Mouse (Mus musculus) midbrain, embryonic 11.5 days (tissue): ENCODE measurements around the gene Apoc3. TPM values are rescaled to one million over a fixed set of nuclear protein-coding genes. Genes with fewer than 3 reads are reported as not detected.
A peak's percentile ranks its signal among the peaks of the same experiment; 100 is the strongest.

Source experiments
- ATAC-seq: fragments of 200-750 bp; cut with Nextera tagmentation; 2 replicates; pipeline ENCODE4 v1.8.0; 2017; ENCODE audit warnings: moderate TSS enrichment, moderate library complexity; ENCODE audit not compliant: low FRiP score
- DNase-seq: peaks from one replicate; pipeline ENCODE4 v3.0.0; 2015; ENCODE audit warnings: low spot score; ENCODE audit errors: missing footprints
- H3K27ac ChIP-seq: fragments of 300-500 bp; sonication (generic); 2 replicates; pipeline ENCODE4 v1.5.1; 2014; ENCODE audit warnings: low read depth, low read length
- H3K27me3 ChIP-seq: fragments of 300-500 bp; sonication (generic); 2 replicates; pipeline ENCODE4 v1.6.1; 2014; ENCODE audit warnings: mild to moderate bottlenecking, low read length, moderate library complexity, mixed read lengths; ENCODE audit not compliant: control insufficient read depth, insufficient read depth
- H3K36me3 ChIP-seq: fragments of 300-500 bp; sonication (generic); 2 replicates; pipeline ENCODE4 v1.6.1; 2014; ENCODE audit warnings: mild to moderate bottlenecking, low read length, moderate library complexity, mixed read lengths; ENCODE audit not compliant: control insufficient read depth, insufficient read depth
- H3K4me1 ChIP-seq: fragments of 300-500 bp; sonication (generic); 2 replicates; pipeline ENCODE4 v1.6.1; 2014; ENCODE audit warnings: low read length; ENCODE audit not compliant: control insufficient read depth, insufficient read depth
- H3K4me2 ChIP-seq: fragments of 300-500 bp; sonication (generic); 2 replicates; pipeline ENCODE4 v1.6.1; 2014; ENCODE audit warnings: mild to moderate bottlenecking, moderate library complexity
- H3K4me3 ChIP-seq: fragments of 300-500 bp; sonication (generic); 2 replicates; pipeline ENCODE4 v1.5.1; 2014; ENCODE audit warnings: low read depth, low read length
- H3K9ac ChIP-seq: fragments of 300-500 bp; sonication (generic); 2 replicates; pipeline ENCODE4 v1.6.1; 2014; ENCODE audit warnings: low read length
- H3K9me3 ChIP-seq: fragments of 300-500 bp; sonication (generic); 2 replicates; pipeline ENCODE4 v1.6.1; 2016; ENCODE audit warnings: low read length; ENCODE audit not compliant: control insufficient read depth
- whole genome bisulfite sequencing: fragments of 180-500 bp; shearing (Covaris S2); extraction: QIAGEN DNeasy Blood & Tissue Kit; methylation state at CpG from one replicate; pipeline ENCODE4 v1.1.7; 2014; 5-methylcytosine and 5-hydroxymethylcytosine counted together
- polyA plus RNA-seq: library from polyadenylated mRNA; unstranded; fragments of >200 nt; fragmentation: Nextera tagmentation; extraction: Ambion mirVana; gene quantifications from 2 replicates; pipeline ENCODE4 v1.2.1, GENCODE M21; 2014

Apoc3 gene
- polyA plus RNA-seq, 1 experiment from 2014 or later, result not detected

DNA sequence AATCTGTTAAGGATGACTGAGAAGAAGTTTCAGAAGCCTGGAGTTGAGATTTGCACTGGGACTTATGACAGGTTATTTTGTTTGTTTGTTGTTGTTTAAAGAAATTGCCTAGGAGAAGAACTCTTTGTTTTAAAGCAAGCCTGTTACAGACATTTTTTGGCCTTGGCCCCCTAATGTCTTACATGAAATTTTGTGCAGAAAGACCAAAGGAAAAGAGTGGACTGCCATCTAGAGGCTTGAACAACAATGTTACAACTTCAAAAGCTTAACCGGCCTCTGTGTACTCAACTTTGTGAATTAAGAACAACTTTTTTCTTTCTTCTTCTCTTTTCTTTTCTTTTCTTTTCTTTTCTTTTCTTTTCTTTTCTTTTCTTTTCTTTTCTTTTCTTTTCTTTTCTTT lies 43.8 kb downstream of the Apoc3 start:
- 45% methylated on average over 1 of the region's 1 CpGs for WGBS

DNA sequence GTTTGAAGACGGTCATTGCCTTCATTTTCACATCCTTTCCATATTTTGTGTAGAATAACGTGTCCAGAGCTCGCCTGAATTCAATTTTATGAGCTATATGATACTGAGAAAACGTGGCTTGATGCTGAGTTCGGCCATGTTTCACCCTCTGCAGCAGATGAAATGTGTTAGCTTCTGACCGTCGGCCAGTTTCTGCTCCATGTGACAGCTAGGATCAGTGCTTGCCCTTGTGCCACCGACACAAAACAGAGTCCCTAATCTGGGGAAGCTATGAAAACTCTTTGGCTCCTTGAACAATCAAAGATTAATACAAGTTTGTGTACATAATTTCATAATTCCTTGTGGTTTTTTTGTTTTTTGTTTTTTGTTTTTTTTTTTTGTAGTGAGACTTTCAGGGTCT lies 44.2 kb downstream of the Apoc3 start:
- H3K4me3 ChIP-seq, result no peak overlapping the region
- no peaks in the 10 kb centered on the region for H3K9me3 ChIP-seq
- H3K27ac ChIP-seq, result no peak overlapping the region
- H3K4me1 ChIP-seq, result no peaks in the 10 kb centered on the region
- H3K4me2 ChIP-seq, result no peak overlapping the region
- ATAC-seq (no peak), DNase-seq (peak; percentile 68)
- WGBS, result 78% methylated on average over 8 of the region's 8 CpGs
- no peaks in the 10 kb centered on the region for H3K36me3 ChIP-seq
- H3K9ac ChIP-seq, result no peak overlapping the region
- no peaks in the 10 kb centered on the region for H3K27me3 ChIP-seq

More for the DNA sequence above, 43.8 kb downstream of the Apoc3 start:
- Histone ChIP-seq H3K9ac (no peak overlapping the region), H3K36me3 (no peaks in the 10 kb centered on the region), H3K4me2 (no peak overlapping the region), H3K4me1 (no peaks in the 10 kb centered on the region), H3K27me3 (no peaks in the 10 kb centered on the region), H3K9me3 (no peaks in the 10 kb centered on the region), H3K4me3 (no peak overlapping the region), H3K27ac (no peak overlapping the region)
- ATAC-seq, result no peak
- DNase-seq, result peak; percentile 87

DNA sequence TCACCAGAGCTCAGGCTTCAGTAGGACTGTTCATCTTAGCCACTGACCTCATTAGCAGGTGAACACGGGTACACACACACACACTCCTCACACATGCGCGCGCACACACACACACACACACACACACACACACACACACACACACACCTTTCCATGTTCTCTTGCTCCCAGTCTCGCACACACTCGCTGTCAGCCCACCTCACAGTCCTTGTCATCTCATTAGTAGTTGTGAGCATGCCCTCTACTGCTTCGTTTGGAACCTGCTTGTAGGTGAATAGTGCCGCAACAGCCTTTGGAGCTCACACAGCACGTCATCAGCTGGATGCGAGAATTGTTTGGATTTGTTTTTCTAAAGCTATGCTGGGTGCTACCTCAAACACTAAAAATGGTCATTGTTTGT lies 46.1 kb downstream of the Apoc3 start:
- Histone ChIP-seq H3K4me3 (no peak overlapping the region), H3K27me3 (no peaks in the 10 kb centered on the region), H3K9me3 (no peaks in the 10 kb centered on the region), H3K4me1 (no peaks in the 10 kb centered on the region), H3K4me2 (no peak overlapping the region), H3K9ac (no peak overlapping the region), H3K27ac (no peak overlapping the region), H3K36me3 (no peaks in the 10 kb centered on the region)
- DNase-seq (peak; percentile 45), ATAC-seq (no peak)
- WGBS, result 84% methylated on average over 10 of the region's 10 CpGs

DNA sequence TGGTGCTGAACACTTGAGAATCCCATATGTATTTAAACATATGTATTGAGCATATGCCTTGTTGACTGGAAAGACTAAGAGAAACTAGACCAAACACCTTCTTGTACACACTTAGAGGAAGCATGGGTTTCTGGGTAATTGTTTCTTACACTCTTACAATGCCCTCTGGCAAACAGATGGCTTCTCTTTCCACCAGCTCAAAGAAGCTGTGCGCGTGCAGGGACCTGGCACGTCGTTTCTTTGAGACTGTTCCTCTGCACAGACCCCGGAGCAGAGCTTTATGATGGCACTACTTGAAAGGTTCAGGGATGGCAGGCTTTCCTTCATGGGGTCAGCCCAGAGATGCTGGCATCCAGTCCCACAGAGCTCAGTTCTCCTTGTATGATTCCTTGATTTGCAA lies 46.5 kb downstream of the Apoc3 start:
- H3K9me3 ChIP-seq, result no peaks in the 10 kb centered on the region
- DNase-seq, result no peak
- no peak overlapping the region for H3K9ac ChIP-seq
- no peaks in the 10 kb centered on the region for H3K36me3 ChIP-seq
- 94% methylated on average over 5 of the region's 5 CpGs for WGBS
- H3K27me3 ChIP-seq, result no peaks in the 10 kb centered on the region
- ATAC-seq, result no peak
- no peak overlapping the region for H3K4me3 ChIP-seq
- no peak overlapping the region for H3K27ac ChIP-seq
- H3K4me1 ChIP-seq, result no peaks in the 10 kb centered on the region
- no peak overlapping the region for H3K4me2 ChIP-seq

DNA sequence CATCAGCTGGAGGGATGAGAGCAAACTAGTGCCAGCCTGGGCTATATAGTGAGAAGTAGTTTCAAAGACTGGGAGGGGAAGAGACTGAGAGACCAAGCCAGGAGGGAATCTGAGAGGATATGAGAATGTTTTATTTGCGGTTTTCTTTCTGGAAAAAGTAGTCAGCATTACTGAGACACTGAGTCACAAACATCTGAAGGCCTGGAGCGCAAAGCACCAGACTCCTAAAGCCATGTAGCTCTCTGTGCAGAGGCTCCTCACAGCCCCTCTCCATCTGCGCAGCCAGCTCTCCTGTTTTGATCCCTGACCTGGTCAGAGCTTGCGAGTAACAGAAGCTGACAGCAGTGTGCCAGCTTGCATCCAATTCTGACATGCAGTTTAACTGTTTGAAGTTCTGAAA lies 47.1 kb downstream of the Apoc3 start:
- H3K4me2 ChIP-seq, result no peak overlapping the region
- 90% methylated on average over 4 of the region's 4 CpGs for WGBS
- no peaks in the 10 kb centered on the region for H3K4me1 ChIP-seq

DNA sequence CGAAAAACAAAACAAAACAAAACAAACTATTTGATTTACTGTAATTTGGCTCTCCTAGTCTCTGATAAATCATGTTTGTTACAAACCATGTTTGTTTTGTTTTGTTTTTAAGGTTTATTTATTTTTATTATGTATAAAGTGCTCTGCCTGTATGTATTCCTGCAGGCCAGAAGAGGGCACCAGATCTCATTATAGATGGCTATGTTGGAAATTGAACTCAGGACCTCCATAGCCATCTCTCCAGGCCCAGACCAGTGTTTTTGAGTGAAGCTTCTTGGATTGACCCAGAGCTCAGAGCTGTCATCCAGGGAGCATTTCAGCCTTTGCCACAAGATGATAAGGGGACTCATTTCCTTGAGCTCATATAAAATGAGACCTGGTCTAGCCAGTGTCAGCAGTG lies 49.0 kb downstream of the Apoc3 start:
- H3K9me3 ChIP-seq, result no peaks in the 10 kb centered on the region
- H3K27ac ChIP-seq, result no peak overlapping the region
- WGBS, result 72% methylated on average over 1 of the region's 1 CpGs
- ATAC-seq (no peak), DNase-seq (peak; percentile 82)
- H3K27me3 ChIP-seq, result no peaks in the 10 kb centered on the region
- no peaks in the 10 kb centered on the region for H3K36me3 ChIP-seq
- H3K4me3 ChIP-seq, result no peak overlapping the region
- no peak overlapping the region for H3K9ac ChIP-seq
- H3K4me1 ChIP-seq, result no peaks in the 10 kb centered on the region
- H3K4me2 ChIP-seq, result no peak overlapping the region

More for the DNA sequence above, 47.1 kb downstream of the Apoc3 start:
- no peaks in the 10 kb centered on the region for H3K9me3 ChIP-seq
- H3K9ac ChIP-seq, result no peak overlapping the region
- no peaks in the 10 kb centered on the region for H3K36me3 ChIP-seq
- no peaks in the 10 kb centered on the region for H3K27me3 ChIP-seq
- DNase-seq, result peak; percentile 56
- H3K27ac ChIP-seq, result no peak overlapping the region
- no peak for ATAC-seq
- H3K4me3 ChIP-seq, result no peak overlapping the region

DNA sequence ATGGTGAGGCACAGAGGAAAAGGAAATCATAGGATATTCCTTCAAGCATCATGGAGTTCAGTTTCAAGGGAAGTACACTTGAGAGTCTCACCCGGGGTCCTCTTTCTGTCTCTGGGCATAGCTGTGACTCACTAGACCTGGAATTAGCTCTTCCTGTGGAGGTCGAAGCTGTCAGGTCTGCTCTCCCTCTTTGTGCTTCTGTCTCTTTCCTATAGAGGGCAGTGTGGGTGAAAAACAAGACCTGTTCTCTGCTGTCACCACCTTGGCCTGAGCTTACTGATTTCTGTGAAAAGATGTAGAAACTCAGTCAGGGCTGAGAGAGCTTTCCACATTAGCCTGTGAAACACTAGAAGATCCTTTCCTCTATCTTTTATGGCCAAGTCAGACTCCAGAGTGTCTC lies 50.2 kb downstream of the Apoc3 start:
- H3K9me3 ChIP-seq, result no peaks in the 10 kb centered on the region
- DNase-seq, result peak; percentile 89
- 55% methylated on average over 2 of the region's 2 CpGs for WGBS
- no peaks in the 10 kb centered on the region for H3K36me3 ChIP-seq
- no peak overlapping the region for H3K9ac ChIP-seq
- H3K27ac ChIP-seq, result no peak overlapping the region
- H3K4me3 ChIP-seq, result no peak overlapping the region
- no peak for ATAC-seq
- H3K4me2 ChIP-seq, result no peak overlapping the region
- no peaks in the 10 kb centered on the region for H3K4me1 ChIP-seq
- no peaks in the 10 kb centered on the region for H3K27me3 ChIP-seq

DNA sequence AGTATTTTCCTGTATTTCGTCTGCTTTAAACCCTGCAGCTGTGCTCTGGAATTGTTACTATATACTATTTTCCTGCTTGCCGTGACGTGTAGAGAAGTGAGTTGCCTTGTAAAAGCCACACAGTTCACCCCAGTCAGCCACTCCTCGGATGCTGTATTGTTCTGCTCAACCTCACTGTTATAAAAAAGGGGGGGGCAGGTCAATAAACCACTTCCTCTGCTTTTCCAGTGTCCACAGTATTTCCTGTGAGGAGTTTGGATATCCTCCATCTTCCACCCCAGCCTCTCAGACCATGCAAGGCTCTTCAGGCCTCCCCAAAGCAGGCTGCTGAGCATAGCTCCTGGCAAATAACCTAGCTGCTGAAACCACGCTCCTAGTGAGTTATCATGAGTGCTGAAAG lies 50.9 kb downstream of the Apoc3 start:
- Histone ChIP-seq H3K4me3 (no peak overlapping the region), H3K4me2 (no peak overlapping the region), H3K9me3 (no peaks in the 10 kb centered on the region), H3K9ac (no peak overlapping the region), H3K27me3 (no peaks in the 10 kb centered on the region), H3K27ac (no peak overlapping the region), H3K4me1 (no peaks in the 10 kb centered on the region), H3K36me3 (no peaks in the 10 kb centered on the region)
- DNase-seq (peak; percentile 17), ATAC-seq (no peak)
- WGBS, result 87% methylated on average over 5 of the region's 5 CpGs
